Mouse (Mus musculus): Measurements from ENCODE around the gene Ptprk.
A peak's percentile ranks its signal among the peaks of the same experiment; 100 is the strongest.

Gene Ptprk

DNA sequence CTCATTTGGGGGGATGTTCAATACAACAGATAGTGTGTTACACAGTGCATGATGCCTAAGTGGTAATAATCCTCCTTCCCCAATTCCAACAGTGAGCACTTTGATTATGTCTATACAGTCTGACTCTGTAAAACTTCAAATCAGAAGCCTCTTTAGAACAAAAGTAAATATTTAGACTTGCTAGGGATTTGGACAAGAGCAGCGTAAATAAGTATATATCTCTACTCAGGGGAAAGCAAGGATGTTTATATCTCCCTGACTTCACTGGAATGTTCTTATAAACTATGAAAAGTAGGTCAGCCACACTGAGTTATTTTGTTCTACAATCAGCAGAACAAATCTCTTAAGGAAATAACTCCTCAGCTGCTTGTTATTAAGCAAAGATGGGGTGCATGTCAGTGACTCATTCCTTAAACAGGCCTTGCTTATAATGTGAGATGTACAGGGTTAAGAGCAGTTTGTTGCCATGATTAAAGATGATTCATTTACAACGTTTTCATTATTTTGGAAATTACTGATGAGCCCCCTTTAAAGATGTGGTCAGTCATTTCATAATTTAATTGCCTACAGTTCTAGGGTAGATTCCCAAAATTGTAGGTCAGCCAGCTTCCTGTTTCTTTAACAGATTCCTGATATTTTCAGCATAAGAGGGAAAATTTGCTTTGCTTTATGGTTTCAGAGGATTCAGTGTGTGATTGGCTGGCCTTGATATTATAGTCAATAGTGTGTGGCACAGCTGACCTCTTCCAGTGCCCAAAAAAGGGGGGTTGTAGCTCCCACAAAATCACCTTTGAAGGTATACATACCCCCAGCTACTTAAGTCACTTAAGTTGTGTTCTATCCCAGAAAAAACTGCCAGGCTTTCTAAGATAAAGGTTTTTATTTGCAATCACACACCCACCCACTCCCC is 321.2 kb downstream of the Ptprk start:
- no peak for DNase-seq (ENCODE audit: low read depth in 2 of 2, low spot score in 2 of 2)

- DNase-seq (ENCODE audit: low read depth in 2 of 2, low spot score in 2 of 2) = no peak
These were observed 321.9 kb downstream of the Ptprk start for GRCm38 (mm10) chr10:28396520-28396915.

GRCm38 (mm10) chr10:28401796-28402195 is 327.2 kb downstream of the Ptprk start:
- no peak for DNase-seq (ENCODE audit: low read depth in 2 of 2, low spot score in 2 of 2)

GRCm38 (mm10) chr10:28408980-28409379 is 334.4 kb downstream of the Ptprk start:
- DNase-seq (ENCODE audit: low read depth in 2 of 2, low spot score in 2 of 2) = no peak

DNA sequence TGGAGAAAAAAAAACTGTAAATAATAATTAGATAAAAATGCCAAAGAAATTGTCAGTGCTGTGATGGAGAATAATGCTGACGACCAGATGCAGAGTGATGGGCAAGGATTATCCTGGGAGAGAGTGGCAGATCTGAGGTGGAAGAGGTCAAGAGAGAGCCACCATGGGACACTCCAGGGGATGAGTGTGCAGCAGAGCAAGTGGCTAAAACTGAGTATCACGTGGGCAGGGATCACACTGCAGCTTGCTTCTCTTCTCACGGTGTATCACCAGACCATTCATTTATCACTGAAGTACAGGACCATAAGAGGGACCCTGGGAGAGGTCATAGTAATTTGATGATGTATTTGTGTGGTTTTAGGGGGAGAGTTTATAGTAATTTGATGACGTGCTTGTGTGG is 340.2 kb downstream of the Ptprk start:
- no peak for DNase-seq (ENCODE audit: low read depth in 2 of 2, low spot score in 2 of 2)

DNA sequence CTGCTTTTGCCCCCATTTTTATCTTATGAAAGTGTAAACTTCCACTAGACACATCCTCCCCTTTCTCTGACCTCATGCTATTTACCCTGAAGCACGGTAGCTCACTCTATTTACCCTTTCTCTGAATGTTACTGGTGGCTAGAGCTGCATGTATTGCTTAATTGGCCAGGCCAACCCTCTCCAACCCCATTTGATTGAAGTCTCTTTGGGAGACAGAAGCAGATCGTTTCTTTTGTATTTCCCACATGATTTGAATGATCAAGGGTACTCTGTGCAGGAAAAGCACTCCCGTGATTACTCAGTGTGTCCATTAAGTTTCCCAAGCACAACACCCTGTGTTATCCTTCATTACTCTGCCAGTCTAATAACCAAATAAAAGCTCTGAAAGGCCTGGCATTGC is 348.0 kb downstream of the Ptprk start:
- no peak for DNase-seq (ENCODE audit: low read depth in 2 of 2, low spot score in 2 of 2)

- DNase-seq (ENCODE audit: low read depth in 2 of 2, low spot score in 2 of 2) = no peak
These were observed 350.8 kb downstream of the Ptprk start for GRCm38 (mm10) chr10:28425371-28425770.

DNA sequence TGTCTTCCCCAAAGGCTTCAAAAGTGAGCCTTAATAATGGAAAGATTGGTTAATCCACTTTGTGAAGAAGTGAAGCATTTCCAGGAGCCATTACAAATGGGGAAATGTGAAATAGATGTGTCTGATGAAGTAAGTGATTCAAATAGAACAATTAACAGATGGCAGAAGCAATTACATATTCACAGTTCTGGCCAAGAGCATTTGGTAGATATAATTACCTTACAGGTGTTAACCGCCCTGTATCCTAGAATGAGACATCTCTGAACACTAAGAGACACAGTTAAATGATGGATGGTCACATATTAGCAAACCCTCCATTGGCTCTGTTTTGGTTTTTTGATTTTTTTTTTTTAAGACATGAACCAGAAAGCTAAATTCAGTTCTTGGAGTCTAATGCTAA is 361.5 kb downstream of the Ptprk start:
- no peak for DNase-seq (ENCODE audit: low read depth in 2 of 2, low spot score in 2 of 2)

DNA sequence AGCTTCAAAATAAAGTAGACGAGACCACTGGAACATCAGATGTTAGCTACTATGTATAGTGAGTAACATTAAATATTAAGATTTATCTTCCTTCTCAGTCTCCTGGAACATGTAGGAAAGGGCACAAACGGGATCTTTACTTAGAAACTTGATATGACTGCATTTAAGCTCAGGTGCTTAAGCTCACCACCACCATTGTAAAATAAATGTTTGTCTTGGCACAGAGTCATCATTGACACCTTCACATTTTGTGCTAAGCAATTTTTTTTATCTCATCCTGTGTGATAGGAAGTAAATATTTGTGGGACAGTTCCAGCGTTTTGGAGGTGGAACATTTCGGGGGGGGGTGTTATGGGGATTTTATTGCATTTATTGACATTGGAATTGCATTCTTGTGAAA is 375.2 kb downstream of the Ptprk start:
- no peak for DNase-seq (ENCODE audit: low read depth in 2 of 2, low spot score in 2 of 2)

DNA sequence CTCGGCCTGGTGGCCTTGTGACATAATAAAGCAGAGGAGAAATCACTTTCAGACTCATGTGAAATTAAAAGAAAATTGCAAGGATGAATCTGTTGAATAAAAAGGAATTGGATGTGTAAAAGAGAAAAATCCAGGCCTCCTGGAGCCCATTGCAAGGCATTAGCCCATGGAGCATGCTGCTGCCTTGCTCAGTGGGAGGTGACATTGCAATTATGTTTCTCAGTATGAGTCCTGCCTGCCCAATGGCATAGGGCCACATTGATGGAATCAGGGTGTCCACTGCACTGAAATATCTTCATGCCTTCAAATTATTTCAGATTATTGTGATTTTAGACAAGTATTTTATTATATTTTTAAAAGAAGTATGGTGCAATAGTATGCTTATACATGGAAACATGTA is 376.0 kb downstream of the Ptprk start:
- DNase-seq (ENCODE audit: low read depth in 2 of 2, low spot score in 2 of 2) = no peak

DNA sequence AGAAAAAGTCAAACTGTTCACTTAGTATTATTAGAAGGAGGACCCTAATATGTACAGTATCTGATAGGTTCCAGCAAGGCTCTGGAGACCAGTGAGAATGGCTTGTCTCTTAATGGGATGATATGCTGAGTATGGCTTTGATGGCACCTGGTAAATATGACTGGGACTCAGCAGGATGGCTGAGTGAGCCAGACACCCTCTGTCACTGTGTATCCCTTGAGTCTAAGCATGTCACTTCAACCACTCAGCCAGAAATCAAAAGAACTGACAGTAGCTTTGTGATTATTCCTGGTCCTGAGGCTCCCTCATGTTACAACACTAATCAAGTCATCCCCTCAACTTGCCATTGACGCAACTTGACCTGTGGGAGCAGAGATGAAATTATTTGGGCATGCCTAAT is 383.4 kb downstream of the Ptprk start:
- DNase-seq (ENCODE audit: low read depth in 2 of 2, low spot score in 2 of 2) = no peak

- no peak for DNase-seq (ENCODE audit: low read depth in 2 of 2, low spot score in 2 of 2)
These were observed 385.3 kb downstream of the Ptprk start for GRCm38 (mm10) chr10:28459963-28460362.

DNA sequence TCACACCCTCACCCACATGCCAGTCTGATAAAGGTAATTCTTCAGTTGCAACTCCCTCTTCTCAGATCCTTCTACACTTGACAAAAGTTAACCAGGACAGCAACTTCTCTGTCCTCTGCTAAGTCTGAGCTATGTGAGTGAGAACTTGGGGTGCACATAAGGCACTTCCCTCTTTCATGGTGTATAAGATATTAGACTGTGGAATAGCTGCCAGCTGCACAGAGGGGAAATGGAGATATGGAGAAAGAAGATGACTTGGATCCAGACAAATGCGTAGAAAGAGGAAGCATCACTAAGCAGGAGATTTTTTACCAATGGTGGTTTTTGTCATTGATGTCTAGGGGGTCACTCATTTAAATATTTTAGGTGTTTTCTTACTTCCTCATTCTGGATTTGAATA is 389.1 kb downstream of the Ptprk start:
- no peak for DNase-seq (ENCODE audit: low read depth in 2 of 2, low spot score in 2 of 2)

DNA sequence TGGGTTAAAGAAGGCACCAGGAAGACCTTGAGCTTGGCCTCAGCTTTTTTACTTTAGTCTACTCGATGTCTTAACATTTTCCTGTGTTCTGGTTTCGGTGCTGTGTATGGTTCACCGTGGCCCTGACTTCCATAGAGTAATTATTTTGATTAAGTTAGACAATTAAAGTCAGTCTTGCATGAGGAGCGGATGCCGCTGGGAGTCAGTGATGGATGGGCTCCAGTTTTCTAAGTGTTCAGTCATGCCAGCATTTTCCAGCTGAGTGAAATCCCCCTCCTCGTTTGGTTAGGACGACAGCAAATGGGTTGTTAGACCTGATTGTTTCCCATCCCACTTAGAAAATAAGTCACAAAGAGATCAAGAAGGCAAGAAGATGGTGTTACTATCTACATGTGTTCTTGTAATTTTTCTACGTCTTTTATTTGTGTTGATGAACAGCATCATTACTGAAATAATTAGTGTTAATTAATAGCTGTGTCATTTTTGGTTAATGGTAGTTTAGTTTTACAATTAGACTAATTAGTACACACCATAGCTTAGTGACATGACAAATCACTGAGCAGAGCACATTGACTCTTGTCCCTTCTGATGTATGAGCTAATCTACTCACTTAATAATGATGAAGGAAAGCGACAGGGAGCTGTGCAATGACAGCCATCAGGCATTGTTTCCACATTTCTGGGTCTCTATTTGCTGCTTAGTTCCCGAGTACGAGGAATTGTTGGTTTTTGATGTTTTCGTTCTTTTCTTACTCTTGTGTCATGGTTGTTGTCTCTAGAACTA is 390.3 kb downstream of the Ptprk start:
- DNase-seq (ENCODE audit: low read depth in 2 of 2, low spot score in 2 of 2) = no peak

DNA sequence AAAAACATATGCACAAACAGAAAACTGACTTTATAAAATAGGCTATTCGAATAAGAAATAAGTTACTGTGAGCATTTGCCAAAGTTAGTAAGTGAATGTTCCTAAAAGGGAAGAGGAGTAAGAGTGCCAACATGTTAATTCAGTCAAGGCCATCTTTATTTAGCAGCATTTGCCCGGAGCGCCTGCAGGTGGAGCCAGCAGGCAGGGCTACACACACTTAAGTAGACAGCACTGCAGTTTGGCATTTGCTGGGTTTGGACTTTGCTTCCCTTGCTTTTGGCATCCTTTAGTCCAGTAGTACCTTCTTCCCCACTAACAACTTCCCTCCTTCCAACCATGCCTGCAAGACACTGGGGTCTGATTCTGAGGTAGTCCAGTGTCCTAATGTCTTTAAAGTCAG is 411.0 kb downstream of the Ptprk start:
- DNase-seq (ENCODE audit: low read depth in 2 of 2, low spot score in 2 of 2) = peak; percentile 47 to 61

- DNase-seq (ENCODE audit: low read depth in 2 of 2, low spot score in 2 of 2) = no peak
These were observed 416.4 kb downstream of the Ptprk start for GRCm38 (mm10) chr10:28491006-28491405.

DNA sequence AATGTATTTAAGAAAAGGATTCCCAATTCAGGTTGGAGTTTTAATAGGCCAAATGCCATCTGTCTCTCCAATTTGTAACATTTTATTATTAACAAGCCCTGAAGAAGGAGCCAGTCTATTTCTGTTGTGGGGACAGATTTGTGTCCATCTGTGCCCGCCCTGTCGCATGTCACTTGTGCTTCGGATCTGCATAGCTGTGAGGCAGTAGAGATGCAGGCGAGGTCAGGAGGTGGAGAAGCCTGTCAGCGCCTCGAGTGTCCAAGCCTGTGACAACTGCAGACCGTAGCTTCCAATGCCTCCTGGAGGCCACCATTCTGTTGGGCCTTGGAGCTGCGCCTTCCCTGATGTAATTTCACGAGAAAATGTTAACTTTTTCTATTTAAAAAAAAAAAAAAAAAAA is 417.6 kb downstream of the Ptprk start:
- no peak for DNase-seq (ENCODE audit: low read depth in 2 of 2, low spot score in 2 of 2)

DNA sequence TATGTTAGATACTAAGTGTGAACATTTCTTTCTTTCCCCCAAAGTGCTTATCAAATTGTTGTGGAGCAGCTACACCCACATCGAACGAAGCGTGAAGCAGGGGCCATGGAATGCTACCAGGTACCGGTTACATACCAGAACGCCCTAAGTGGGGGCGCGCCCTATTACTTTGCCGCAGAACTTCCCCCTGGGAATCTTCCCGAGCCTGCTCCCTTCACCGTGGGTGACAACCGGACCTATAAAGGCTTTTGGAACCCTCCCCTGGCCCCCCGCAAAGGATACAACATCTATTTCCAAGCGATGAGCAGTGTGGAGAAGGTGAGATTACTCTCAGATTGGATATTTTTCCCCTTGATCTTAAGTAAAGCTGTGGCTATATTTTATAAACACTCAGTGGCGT is 418.2 kb downstream of the Ptprk start:
- DNase-seq (ENCODE audit: low read depth in 2 of 2, low spot score in 2 of 2) = no peak

GRCm38 (mm10) chr10:28493271-28493861 is 418.7 kb downstream of the Ptprk start:
- DNase-seq (ENCODE audit: low read depth in 2 of 2, low spot score in 2 of 2) = no peak

GRCm38 (mm10) chr10:28497791-28498190 is 423.2 kb downstream of the Ptprk start:
- DNase-seq (ENCODE audit: low read depth in 2 of 2, low spot score in 2 of 2) = no peak

GRCm38 (mm10) chr10:28498504-28498903 is 423.9 kb downstream of the Ptprk start:
- DNase-seq (ENCODE audit: low read depth in 2 of 2, low spot score in 2 of 2) = no peak

- no peak for DNase-seq (ENCODE audit: low read depth in 2 of 2, low spot score in 2 of 2)
These were observed 439.0 kb downstream of the Ptprk start for GRCm38 (mm10) chr10:28513601-28514000.
